Mouse (Mus musculus): ENCODE results near the gene Ranbp17. TPM values are rescaled to one million over a fixed set of nuclear protein-coding genes. Genes with fewer than 3 reads are reported as not detected.
"Not testable (repeated sequence)": the region's sequence is repeated elsewhere in the genome, so short reads cannot be mapped to it uniquely, and the experiment has no call there.

Gene Ranbp17
- under 1 TPM; 0.56 to 0.75 TPM for total RNA-seq (2021)

GRCm38 (mm10) chr11:33513376-33513991 lies at the start of gene Ranbp17:
Gene Ranbp17, minus strand, starts transcription at chr11:33513746.
- intact Hi-C loops (cut with DNase I) = no loop called here
- no peak for DNase-seq (ENCODE audit: low spot score)

- intact Hi-C loops (cut with DNase I) = no loop called here
- no peak for DNase-seq (ENCODE audit: low spot score)
Observed at GRCm38 (mm10) chr11:33554123-33554522, 40.6 kb upstream of the Ranbp17 start.

GRCm38 (mm10) chr11:33550861-33551560 lies 37.5 kb upstream of the Ranbp17 start:
- intact Hi-C loops (cut with DNase I) = no loop called here
- DNase-seq (ENCODE audit: low spot score) = no peak

GRCm38 (mm10) chr11:33547386-33547785 lies 33.8 kb upstream of the Ranbp17 start:
- intact Hi-C loops (cut with DNase I) = no loop called here
- no peak for DNase-seq (ENCODE audit: low spot score)

GRCm38 (mm10) chr11:33544945-33545344 lies 31.4 kb upstream of the Ranbp17 start:
- no peak for DNase-seq (ENCODE audit: low spot score)
- intact Hi-C loops (cut with DNase I) = no loop called here

- intact Hi-C loops (cut with DNase I) = no loop called here
Observed at GRCm38 (mm10) chr11:33544121-33544520, 30.6 kb upstream of the Ranbp17 start.

GRCm38 (mm10) chr11:33537390-33538125 lies 24.0 kb upstream of the Ranbp17 start:
- intact Hi-C loops (cut with DNase I) = no loop called here
- no peak for DNase-seq (ENCODE audit: low spot score)

More at GRCm38 (mm10) chr11:33544121-33544520, 30.6 kb upstream of the Ranbp17 start:
- DNase-seq (ENCODE audit: low spot score) = no peak

- intact Hi-C loops (cut with DNase I) = no loop called here
- DNase-seq (ENCODE audit: low spot score) = no peak
Observed at GRCm38 (mm10) chr11:33536636-33537035, 23.1 kb upstream of the Ranbp17 start.

- DNase-seq (ENCODE audit: low spot score) = no peak
- intact Hi-C loops (cut with DNase I) = no loop called here
Observed at GRCm38 (mm10) chr11:33534541-33534940, 21.0 kb upstream of the Ranbp17 start.

- intact Hi-C loops (cut with DNase I) = no loop called here
Observed at GRCm38 (mm10) chr11:33533577-33533976, 20.0 kb upstream of the Ranbp17 start.

GRCm38 (mm10) chr11:33529576-33529975 lies 16.0 kb upstream of the Ranbp17 start:
- no peak for DNase-seq (ENCODE audit: low spot score)
- intact Hi-C loops (cut with DNase I) = no loop called here

More at GRCm38 (mm10) chr11:33533577-33533976, 20.0 kb upstream of the Ranbp17 start:
- DNase-seq (ENCODE audit: low spot score) = no peak

GRCm38 (mm10) chr11:33512854-33513375 lies 631 bp downstream of the Ranbp17 start:
- intact Hi-C loops (cut with DNase I) = no loop called here
- DNase-seq (ENCODE audit: low spot score) = peak; percentile 26

GRCm38 (mm10) chr11:33509401-33509800 lies 4.1 kb downstream of the Ranbp17 start:
- intact Hi-C loops (cut with DNase I) = no loop called here
- no peak for DNase-seq (ENCODE audit: low spot score)

GRCm38 (mm10) chr11:33485746-33486145 lies 27.8 kb downstream of the Ranbp17 start:
- intact Hi-C loops (cut with DNase I) = no loop called here
- no peak for DNase-seq (ENCODE audit: low spot score)

GRCm38 (mm10) chr11:33480410-33480809 lies 33.1 kb downstream of the Ranbp17 start:
- no peak for DNase-seq (ENCODE audit: low spot score)
- intact Hi-C loops (cut with DNase I) = no loop called here

GRCm38 (mm10) chr11:33479209-33479608 lies 34.3 kb downstream of the Ranbp17 start:
- no peak for DNase-seq (ENCODE audit: low spot score)
- intact Hi-C loops (cut with DNase I) = no loop called here

GRCm38 (mm10) chr11:33476634-33477033 lies 36.9 kb downstream of the Ranbp17 start:
- intact Hi-C loops (cut with DNase I) = no loop called here
- DNase-seq (ENCODE audit: low spot score) = no peak

GRCm38 (mm10) chr11:33461172-33461571 lies 52.4 kb downstream of the Ranbp17 start:
- DNase-seq (ENCODE audit: low spot score) = no peak
- intact Hi-C loops (cut with DNase I) = no loop called here

- intact Hi-C loops (cut with DNase I) = no loop called here
- DNase-seq (ENCODE audit: low spot score) = no peak
Observed at GRCm38 (mm10) chr11:33454069-33454468, 59.5 kb downstream of the Ranbp17 start.

- DNase-seq (ENCODE audit: low spot score) = no peak
- intact Hi-C loops (cut with DNase I) = no loop called here
Observed at GRCm38 (mm10) chr11:33433813-33434212, 79.7 kb downstream of the Ranbp17 start.

GRCm38 (mm10) chr11:33428238-33428637 lies 85.3 kb downstream of the Ranbp17 start:
- DNase-seq (ENCODE audit: low spot score); intact Hi-C loops (cut with DNase I): not testable (repeated sequence)

Measured in heart, postnatal 25 days (tissue).